Mouse (Mus musculus): ENCODE results near the gene Zdhhc14. TPM values are rescaled to one million over a fixed set of nuclear protein-coding genes. Genes with fewer than 3 reads are reported as not detected.

The Zdhhc14 gene
- polyA plus RNA-seq, 1 experiment from 2014 or later, result 1.4 TPM

DNA sequence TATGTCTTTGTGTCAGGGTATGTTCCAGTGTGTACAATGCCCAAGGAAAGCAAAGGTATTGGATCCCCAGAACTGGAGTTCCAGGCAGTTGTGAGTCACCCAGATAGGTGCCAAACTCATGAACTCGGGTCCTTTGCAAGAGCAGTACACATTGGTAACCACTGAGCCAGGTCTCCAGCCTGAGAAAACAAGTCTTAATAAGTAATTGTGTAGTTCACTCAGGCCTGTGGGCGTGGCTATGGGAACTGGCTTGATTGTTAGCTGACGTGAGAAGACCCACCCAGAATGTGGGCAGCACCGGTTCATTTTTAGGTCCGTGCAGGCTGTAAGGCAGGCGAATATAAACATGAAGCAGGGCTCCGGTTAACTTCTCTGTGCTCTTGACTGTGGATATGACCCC lies 73.6 kb downstream of the Zdhhc14 start:
- Histone ChIP-seq H3K4me1 (replicated peaks; ENCODE audit: control insufficient read depth, insufficient read depth, low read length) (no peaks in the 10 kb centered on the region), H3K27ac (ENCODE audit: low read depth, low read length) (no peak overlapping the region), H3K9ac (ENCODE audit: low read depth, low read length) (no peak overlapping the region), H3K36me3 (ENCODE audit: control insufficient read depth, insufficient read depth) (no peaks in the 10 kb centered on the region), H3K4me2 (replicated peaks; ENCODE audit: low read depth) (no peak overlapping the region), H3K9me3 (ENCODE audit: control insufficient read depth) (0 out of 2 replicates have a peak, but pooled peaks cover under 1% of the 10 kb centered on the region), H3K27me3 (replicated peaks; ENCODE audit: control insufficient read depth, insufficient read depth, low read length) (no peaks in the 10 kb centered on the region), H3K4me3 (ENCODE audit: low read depth, low read length) (no peak overlapping the region)
- TF ChIP-seq CTCF (IDR thresholded peaks at IDR 0.05; ENCODE audit: low read depth), result no peak
- no peak for ATAC-seq
- WGBS, result 44% methylated on average over 7 of the region's 7 CpGs

DNA sequence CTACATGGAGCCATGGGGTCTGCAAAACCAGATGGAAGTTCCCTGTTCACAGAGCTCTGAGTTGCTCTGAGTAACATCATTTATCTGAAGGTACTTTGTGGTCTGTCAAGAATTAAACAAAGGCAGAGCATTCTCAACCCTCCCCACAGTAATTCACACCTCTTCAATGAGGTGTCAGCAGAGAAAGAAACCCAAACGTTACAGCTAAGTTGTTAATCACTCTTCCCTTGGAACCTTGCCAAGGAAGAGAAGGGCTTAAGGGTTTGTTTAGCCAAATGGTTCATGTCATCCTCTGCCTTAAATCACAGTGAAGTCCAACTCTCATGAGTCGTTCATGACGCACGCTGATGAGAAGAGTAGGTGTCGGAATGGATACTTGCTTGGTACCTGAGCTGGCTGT lies 75.6 kb downstream of the Zdhhc14 start:
- no peaks in the 10 kb centered on the region for H3K36me3 ChIP-seq (ENCODE audit: control insufficient read depth, insufficient read depth)
- H3K27ac ChIP-seq (ENCODE audit: low read depth, low read length), result no peak overlapping the region
- no peak overlapping the region for H3K9ac ChIP-seq (ENCODE audit: low read depth, low read length)
- H3K4me3 ChIP-seq (ENCODE audit: low read depth, low read length), result no peak overlapping the region
- TF ChIP-seq CTCF (IDR thresholded peaks at IDR 0.05; ENCODE audit: low read depth), result no peak
- no peak overlapping the region for H3K4me2 ChIP-seq (replicated peaks; ENCODE audit: low read depth)
- peaks cover 4% of the 10 kb centered on the region; the same call in 1 of the 2 replicates for H3K4me1 ChIP-seq (replicated peaks; ENCODE audit: control insufficient read depth, insufficient read depth, low read length)
- no peak for ATAC-seq
- no peaks in the 10 kb centered on the region for H3K9me3 ChIP-seq (ENCODE audit: control insufficient read depth)
- 40% methylated on average over 5 of the region's 5 CpGs for WGBS
- no peaks in the 10 kb centered on the region for H3K27me3 ChIP-seq (replicated peaks; ENCODE audit: control insufficient read depth, insufficient read depth, low read length)

DNA sequence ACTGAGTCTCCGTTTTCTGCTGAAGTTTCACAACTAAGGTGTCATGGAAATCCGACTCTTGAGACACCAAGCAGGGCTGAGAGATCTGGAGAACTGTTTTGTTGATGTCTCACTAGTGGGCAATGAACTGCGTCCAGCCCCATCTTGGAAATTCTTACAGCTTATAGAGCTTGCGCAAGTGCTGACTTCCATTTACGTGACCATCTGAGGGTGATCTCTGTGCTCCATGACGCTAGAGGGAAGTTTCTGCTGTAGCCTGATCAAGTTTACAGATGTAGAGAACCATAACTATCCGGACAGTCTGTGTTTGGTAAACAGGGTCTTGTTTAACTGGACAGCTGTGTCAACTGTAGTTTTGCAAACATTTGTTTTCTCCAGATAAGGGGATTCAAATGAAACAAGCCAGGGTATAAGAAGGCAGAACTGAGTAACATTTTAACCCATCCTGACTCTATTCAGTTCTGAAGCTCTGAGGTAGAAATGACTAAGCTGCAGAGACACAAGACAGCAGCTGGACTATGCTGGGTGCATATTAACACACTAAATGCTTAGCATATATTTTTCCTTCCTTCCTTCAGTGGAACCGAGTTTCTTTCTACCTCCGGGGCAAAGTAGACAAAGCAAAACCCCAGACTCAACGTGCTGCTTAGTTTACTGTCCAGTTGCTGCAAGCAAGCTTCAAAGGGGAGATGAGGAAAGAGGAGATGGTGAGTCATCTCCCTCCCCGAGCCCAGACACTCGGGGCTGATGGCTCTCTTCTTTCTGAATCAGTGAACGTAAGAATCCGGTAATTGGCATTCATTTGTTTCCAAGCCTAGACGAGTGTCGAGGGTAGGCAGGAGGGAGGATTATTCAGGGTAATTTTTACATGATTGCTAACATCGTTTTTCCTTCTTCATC lies 77.0 kb downstream of the Zdhhc14 start:
- H3K4me2 ChIP-seq (replicated peaks; ENCODE audit: low read depth), result no peak overlapping the region
- 54% methylated on average over 17 of the region's 17 CpGs for WGBS
- no peaks in the 10 kb centered on the region for H3K27me3 ChIP-seq (replicated peaks; ENCODE audit: control insufficient read depth, insufficient read depth, low read length)
- no peak overlapping the region for H3K9ac ChIP-seq (ENCODE audit: low read depth, low read length)
- no peaks in the 10 kb centered on the region for H3K9me3 ChIP-seq (ENCODE audit: control insufficient read depth)
- ATAC-seq, result no peak
- no peak for TF ChIP-seq CTCF (IDR thresholded peaks at IDR 0.05; ENCODE audit: low read depth)
- no peak overlapping the region for H3K4me3 ChIP-seq (ENCODE audit: low read depth, low read length)
- no peaks in the 10 kb centered on the region for H3K36me3 ChIP-seq (ENCODE audit: control insufficient read depth, insufficient read depth)
- no peak overlapping the region for H3K27ac ChIP-seq (ENCODE audit: low read depth, low read length)
- H3K4me1 ChIP-seq (replicated peaks; ENCODE audit: control insufficient read depth, insufficient read depth, low read length), result peaks cover 5% of the 10 kb centered on the region; the same call in 1 of the 2 replicates

DNA sequence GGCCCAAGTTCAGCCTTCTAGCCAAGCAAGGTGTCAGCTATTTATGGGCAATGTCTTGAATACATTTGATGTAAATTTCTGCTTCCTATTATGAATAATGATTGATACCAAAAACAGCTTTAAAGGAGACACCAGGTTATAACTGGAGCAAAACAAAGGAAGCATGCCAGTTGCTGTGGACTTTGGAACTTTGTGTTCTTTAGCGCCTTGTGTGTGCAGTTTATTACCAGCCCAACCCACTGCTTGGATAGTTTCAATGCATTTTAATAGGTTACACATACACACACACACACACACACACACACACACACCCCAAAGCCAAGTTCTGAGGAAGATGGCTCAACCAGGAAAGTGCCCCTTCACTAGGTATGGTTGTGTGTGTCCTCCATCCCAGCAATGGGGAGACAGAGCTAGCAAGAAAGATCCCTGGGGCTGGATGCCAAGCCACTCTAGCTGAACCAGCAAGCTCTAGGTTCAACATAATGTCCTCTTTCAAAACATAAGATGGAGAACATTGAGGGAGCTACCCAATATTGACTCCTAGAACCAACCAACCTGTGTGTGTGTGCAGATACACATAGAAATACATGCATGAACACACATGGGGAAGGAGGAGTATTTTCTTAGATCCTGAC lies 79.9 kb downstream of the Zdhhc14 start:
- Histone ChIP-seq H3K4me2 (replicated peaks; ENCODE audit: low read depth) (no peak overlapping the region), H3K36me3 (ENCODE audit: control insufficient read depth, insufficient read depth) (no peaks in the 10 kb centered on the region), H3K9me3 (ENCODE audit: control insufficient read depth) (no peaks in the 10 kb centered on the region), H3K27me3 (replicated peaks; ENCODE audit: control insufficient read depth, insufficient read depth, low read length) (no peaks in the 10 kb centered on the region), H3K9ac (ENCODE audit: low read depth, low read length) (no peak overlapping the region), H3K27ac (ENCODE audit: low read depth, low read length) (no peak overlapping the region), H3K4me3 (ENCODE audit: low read depth, low read length) (no peak overlapping the region), H3K4me1 (replicated peaks; ENCODE audit: control insufficient read depth, insufficient read depth, low read length) (peaks cover 5% of the 10 kb centered on the region; the same call in 1 of the 2 replicates)
- 55% methylated on average over 1 of the region's 1 CpGs for WGBS
- TF ChIP-seq CTCF (IDR thresholded peaks at IDR 0.05; ENCODE audit: low read depth), result no peak
- peak; percentile 70 for ATAC-seq

DNA sequence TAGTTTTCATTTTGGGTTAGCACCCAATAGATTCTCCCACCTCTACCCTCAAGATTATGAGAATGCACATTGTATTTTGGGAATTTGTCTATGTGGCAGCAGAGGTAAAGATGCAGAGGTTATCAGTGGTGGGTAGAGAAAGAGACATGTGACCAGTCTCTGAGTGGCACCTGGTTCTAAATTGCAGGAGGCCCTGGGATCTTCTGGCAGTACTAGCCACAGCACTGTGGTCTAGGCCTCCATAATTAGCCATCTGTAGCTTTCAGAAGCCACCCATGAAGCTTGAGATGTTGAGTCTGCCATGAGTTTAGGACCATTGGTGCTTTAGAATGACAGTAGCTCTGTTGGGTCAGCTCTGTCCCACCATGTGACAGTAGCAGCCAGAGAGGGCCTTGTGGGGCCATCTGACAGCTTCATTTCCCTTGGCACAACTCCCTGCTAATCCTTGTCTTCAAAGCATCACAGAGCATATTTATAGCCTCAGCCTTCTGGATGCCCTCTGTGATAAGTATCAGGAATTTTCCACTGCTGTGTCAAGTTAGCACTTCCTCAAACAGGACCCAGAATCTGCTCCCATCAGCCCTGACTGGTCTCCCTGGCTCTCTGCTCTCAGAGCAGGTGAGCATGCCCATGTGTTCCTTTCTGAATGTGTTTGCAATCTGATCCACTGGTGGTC lies 80.5 kb downstream of the Zdhhc14 start:
- H3K4me1 ChIP-seq (replicated peaks; ENCODE audit: control insufficient read depth, insufficient read depth, low read length), result peaks cover 5% of the 10 kb centered on the region; the same call in 1 of the 2 replicates
- no peaks in the 10 kb centered on the region for H3K9me3 ChIP-seq (ENCODE audit: control insufficient read depth)
- no peak overlapping the region for H3K4me2 ChIP-seq (replicated peaks; ENCODE audit: low read depth)
- no peak overlapping the region for H3K27ac ChIP-seq (ENCODE audit: low read depth, low read length)
- ATAC-seq, result no peak
- H3K9ac ChIP-seq (ENCODE audit: low read depth, low read length), result no peak overlapping the region
- no peak for TF ChIP-seq CTCF (IDR thresholded peaks at IDR 0.05; ENCODE audit: low read depth)
- H3K4me3 ChIP-seq (ENCODE audit: low read depth, low read length), result no peak overlapping the region
- H3K27me3 ChIP-seq (replicated peaks; ENCODE audit: control insufficient read depth, insufficient read depth, low read length), result no peaks in the 10 kb centered on the region
- no peaks in the 10 kb centered on the region for H3K36me3 ChIP-seq (ENCODE audit: control insufficient read depth, insufficient read depth)

DNA sequence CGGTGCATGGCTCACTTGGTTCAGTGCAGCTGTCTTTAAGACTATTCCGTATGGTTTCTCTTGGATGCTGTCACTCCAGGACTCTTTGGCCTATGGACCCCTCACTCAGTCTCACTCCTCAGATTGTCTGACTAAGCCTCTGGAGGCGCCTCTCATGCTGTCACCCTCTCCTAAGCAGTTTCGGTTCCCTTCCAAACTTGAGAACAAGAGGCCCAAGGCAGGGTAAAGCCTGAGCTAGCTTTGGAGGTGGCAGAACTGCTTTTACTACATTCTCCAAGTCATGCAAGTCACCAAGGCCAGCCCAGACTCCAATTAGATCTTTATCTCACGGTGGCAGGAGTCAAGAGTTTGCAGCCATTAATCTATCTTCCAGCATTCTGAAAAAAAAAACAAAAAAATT lies 82.3 kb downstream of the Zdhhc14 start:
- Histone ChIP-seq H3K4me1 (replicated peaks; ENCODE audit: control insufficient read depth, insufficient read depth, low read length) (peaks cover 5% of the 10 kb centered on the region; the same call in 1 of the 2 replicates), H3K4me2 (replicated peaks; ENCODE audit: low read depth) (no peak overlapping the region), H3K4me3 (ENCODE audit: low read depth, low read length) (no peak overlapping the region), H3K27me3 (replicated peaks; ENCODE audit: control insufficient read depth, insufficient read depth, low read length) (no peaks in the 10 kb centered on the region), H3K9me3 (ENCODE audit: control insufficient read depth) (no peaks in the 10 kb centered on the region), H3K27ac (ENCODE audit: low read depth, low read length) (no peak overlapping the region), H3K36me3 (ENCODE audit: control insufficient read depth, insufficient read depth) (no peaks in the 10 kb centered on the region), H3K9ac (ENCODE audit: low read depth, low read length) (no peak overlapping the region)
- TF ChIP-seq CTCF (IDR thresholded peaks at IDR 0.05; ENCODE audit: low read depth), result no peak
- WGBS, result 73% methylated on average over 5 of the region's 5 CpGs
- ATAC-seq, result peak; percentile 28; the same call in 1 of the 2 replicates
